Mouse (Mus musculus): ENCODE measurements around the gene Capn15. TPM values are rescaled to one million over a fixed set of nuclear protein-coding genes. Genes with fewer than 3 reads are reported as not detected.

Gene Capn15
- polyA plus RNA-seq, 1 experiment, result 49.5 TPM

- TF ChIP-seq GATA1 (IDR thresholded peaks at IDR 0.05; ENCODE audit: low read length), result no peak
Observed at GRCm38 (mm10) chr17:25970448-25970847, 15.1 kb downstream of the Capn15 start.

GRCm38 (mm10) chr17:25968176-25968575, 17.4 kb downstream of the Capn15 start:
- no peak for TF ChIP-seq GATA1 (IDR thresholded peaks at IDR 0.05; ENCODE audit: low read length)

- no peak for TF ChIP-seq GATA1 (IDR thresholded peaks at IDR 0.05; ENCODE audit: low read length)
Observed at GRCm38 (mm10) chr17:25967652-25968051, 17.9 kb downstream of the Capn15 start.

- TF ChIP-seq GATA1 (IDR thresholded peaks at IDR 0.05; ENCODE audit: low read length), result no peak
Observed at GRCm38 (mm10) chr17:25964271-25964670, 21.3 kb downstream of the Capn15 start.

GRCm38 (mm10) chr17:25962413-25962905, 23.1 kb downstream of the Capn15 start:
- TF ChIP-seq GATA1 (IDR thresholded peaks at IDR 0.05; ENCODE audit: low read length), result no peak

- peak; percentile 76 for TF ChIP-seq GATA1 (IDR thresholded peaks at IDR 0.05; ENCODE audit: low read length)
Observed at GRCm38 (mm10) chr17:25961566-25961965, 24.0 kb downstream of the Capn15 start.

GRCm38 (mm10) chr17:25959630-25960467, 25.7 kb downstream of the Capn15 start:
- TF ChIP-seq GATA1 (IDR thresholded peaks at IDR 0.05; ENCODE audit: low read length), result no peak

- TF ChIP-seq GATA1 (IDR thresholded peaks at IDR 0.05; ENCODE audit: low read length), result no peak
Observed at GRCm38 (mm10) chr17:25958771-25959494, 26.7 kb downstream of the Capn15 start.

- no peak for TF ChIP-seq GATA1 (IDR thresholded peaks at IDR 0.05; ENCODE audit: low read length)
Observed at GRCm38 (mm10) chr17:25957586-25958051, 28.0 kb downstream of the Capn15 start.

GRCm38 (mm10) chr17:25956631-25957030, 29.0 kb downstream of the Capn15 start:
- no peak for TF ChIP-seq GATA1 (IDR thresholded peaks at IDR 0.05; ENCODE audit: low read length)

GRCm38 (mm10) chr17:25956201-25956600, 29.4 kb downstream of the Capn15 start:
- TF ChIP-seq GATA1 (IDR thresholded peaks at IDR 0.05; ENCODE audit: low read length), result no peak

GRCm38 (mm10) chr17:25955736-25956135, 29.9 kb downstream of the Capn15 start:
- TF ChIP-seq GATA1 (IDR thresholded peaks at IDR 0.05; ENCODE audit: low read length), result no peak

GRCm38 (mm10) chr17:25954671-25955070, 30.9 kb downstream of the Capn15 start:
- TF ChIP-seq GATA1 (IDR thresholded peaks at IDR 0.05; ENCODE audit: low read length), result no peak

- TF ChIP-seq GATA1 (IDR thresholded peaks at IDR 0.05; ENCODE audit: low read length), result no peak
Observed at GRCm38 (mm10) chr17:25953161-25953560, 32.4 kb downstream of the Capn15 start.

- no peak for TF ChIP-seq GATA1 (IDR thresholded peaks at IDR 0.05; ENCODE audit: low read length)
Observed at GRCm38 (mm10) chr17:25951803-25952623, 33.6 kb downstream of the Capn15 start, which contains the start of gene A930017K11Rik. Gene A930017K11Rik, minus strand, starts transcription at chr17:25952565.
